Mouse (Mus musculus): ENCODE data around the gene Mtfp1. TPM values are rescaled to one million over a fixed set of nuclear protein-coding genes. Genes with fewer than 3 reads are reported as not detected.
A peak's percentile ranks its signal among the peaks of the same experiment; 100 is the strongest.

The Mtfp1 gene
- polyA plus RNA-seq (2014; fragmentation: Nextera tagmentation; extraction: Ambion mirVana): 5.7 and 6.2 TPM in 2 replicates

GRCm38 (mm10) chr11:4095171-4096053, at the start of gene Mtfp1:
TSS of gene Mtfp1 (minus strand) at chr11:4095445.
- Histone ChIP-seq H3K4me1 (replicated peaks; ENCODE audit: control insufficient read depth, insufficient read depth, low read length) (peaks cover 3% of the 10 kb centered on the region; the same call in 1 of the 2 replicates), H3K36me3 (ENCODE audit: control insufficient read depth, insufficient read depth, low read length) (no peaks in the 10 kb centered on the region), H3K9ac (ENCODE audit: low read depth, low read length) (peak within 1 kb of the TSS; percentile 56), H3K27me3 (ENCODE audit: control insufficient read depth, insufficient read depth, low read length) (no peaks in the 10 kb centered on the region), H3K27ac (ENCODE audit: low read depth, low read length) (peak within 1 kb of the TSS; percentile 59), H3K9me3 (ENCODE audit: control insufficient read depth, low read length) (no peaks in the 10 kb centered on the region), H3K4me2 (replicated peaks; ENCODE audit: low read depth, low read length) (peak within 1 kb of the TSS; percentile 68), H3K4me3 (ENCODE audit: low read depth, low read length) (peak within 1 kb of the TSS; percentile 51)
- ATAC-seq (ENCODE audit: low FRiP score): no peak
- WGBS: 10% methylated on average over 34 of the region's 34 CpGs
- peak; percentile 71 for DNase-seq (ENCODE audit: low spot score)

GRCm38 (mm10) chr11:4143281-4144062, 48.2 kb upstream of the Mtfp1 start:
- Histone ChIP-seq H3K4me2 (replicated peaks; ENCODE audit: low read depth, low read length) (no peak overlapping the region), H3K9ac (ENCODE audit: low read depth, low read length) (no peak overlapping the region), H3K36me3 (ENCODE audit: control insufficient read depth, insufficient read depth, low read length) (peaks cover 3% of the 10 kb centered on the region; the same call in 1 of the 2 replicates), H3K4me3 (ENCODE audit: low read depth, low read length) (no peak overlapping the region), H3K27ac (ENCODE audit: low read depth, low read length) (no peak overlapping the region), H3K9me3 (ENCODE audit: control insufficient read depth, low read length) (no peaks in the 10 kb centered on the region), H3K27me3 (ENCODE audit: control insufficient read depth, insufficient read depth, low read length) (no peaks in the 10 kb centered on the region), H3K4me1 (replicated peaks; ENCODE audit: control insufficient read depth, insufficient read depth, low read length) (no peaks in the 10 kb centered on the region)
- 93% methylated on average over 21 of the region's 21 CpGs for WGBS
- ATAC-seq (ENCODE audit: low FRiP score) (no peak), DNase-seq (ENCODE audit: low spot score) (no peak)

- 86% methylated on average over 4 of the region's 4 CpGs for WGBS
- H3K9me3 ChIP-seq (ENCODE audit: control insufficient read depth, low read length): no peaks in the 10 kb centered on the region
- H3K9ac ChIP-seq (ENCODE audit: low read depth, low read length): no peak overlapping the region
- H3K27me3 ChIP-seq (ENCODE audit: control insufficient read depth, insufficient read depth, low read length): no peaks in the 10 kb centered on the region
- peaks cover 5% of the 10 kb centered on the region; the same call in 1 of the 2 replicates for H3K36me3 ChIP-seq (ENCODE audit: control insufficient read depth, insufficient read depth, low read length)
- no peaks in the 10 kb centered on the region for H3K4me1 ChIP-seq (replicated peaks; ENCODE audit: control insufficient read depth, insufficient read depth, low read length)
- H3K4me2 ChIP-seq (replicated peaks; ENCODE audit: low read depth, low read length): no peak overlapping the region
- no peak for ATAC-seq (ENCODE audit: low FRiP score)
- H3K4me3 ChIP-seq (ENCODE audit: low read depth, low read length): no peak overlapping the region
- DNase-seq (ENCODE audit: low spot score): no peak
- H3K27ac ChIP-seq (ENCODE audit: low read depth, low read length): no peak overlapping the region
Observed at GRCm38 (mm10) chr11:4142352-4142751, 47.1 kb upstream of the Mtfp1 start.

- ATAC-seq (ENCODE audit: low FRiP score) (no peak), DNase-seq (ENCODE audit: low spot score) (no peak)
- Histone ChIP-seq H3K4me2 (replicated peaks; ENCODE audit: low read depth, low read length) (no peak overlapping the region), H3K27me3 (ENCODE audit: control insufficient read depth, insufficient read depth, low read length) (no peaks in the 10 kb centered on the region), H3K9ac (ENCODE audit: low read depth, low read length) (no peak overlapping the region), H3K27ac (ENCODE audit: low read depth, low read length) (no peak overlapping the region), H3K4me3 (ENCODE audit: low read depth, low read length) (no peak overlapping the region), H3K9me3 (ENCODE audit: control insufficient read depth, low read length) (no peaks in the 10 kb centered on the region), H3K4me1 (replicated peaks; ENCODE audit: control insufficient read depth, insufficient read depth, low read length) (no peaks in the 10 kb centered on the region; the same call in 1 of the 2 replicates), H3K36me3 (ENCODE audit: control insufficient read depth, insufficient read depth, low read length) (peaks cover 5% of the 10 kb centered on the region; the same call in 1 of the 2 replicates)
Observed at GRCm38 (mm10) chr11:4141505-4141904, 46.3 kb upstream of the Mtfp1 start.

GRCm38 (mm10) chr11:4138964-4139363, 43.7 kb upstream of the Mtfp1 start:
- Histone ChIP-seq H3K4me1 (replicated peaks; ENCODE audit: control insufficient read depth, insufficient read depth, low read length) (peaks cover 5% of the 10 kb centered on the region; the same call in 1 of the 2 replicates), H3K36me3 (ENCODE audit: control insufficient read depth, insufficient read depth, low read length) (peaks cover 5% of the 10 kb centered on the region; the same call in 1 of the 2 replicates), H3K9me3 (ENCODE audit: control insufficient read depth, low read length) (no peaks in the 10 kb centered on the region), H3K27ac (ENCODE audit: low read depth, low read length) (no peak overlapping the region), H3K27me3 (ENCODE audit: control insufficient read depth, insufficient read depth, low read length) (no peaks in the 10 kb centered on the region), H3K4me3 (ENCODE audit: low read depth, low read length) (no peak overlapping the region), H3K4me2 (replicated peaks; ENCODE audit: low read depth, low read length) (no peak overlapping the region), H3K9ac (ENCODE audit: low read depth, low read length) (no peak overlapping the region)
- ATAC-seq (ENCODE audit: low FRiP score) (no peak), DNase-seq (ENCODE audit: low spot score) (no peak)
- 68% methylated on average over 2 of the region's 2 CpGs for WGBS

- peak within 1 kb of the TSS; percentile 72 for H3K4me2 ChIP-seq (replicated peaks; ENCODE audit: low read depth, low read length)
- no peaks in the 10 kb centered on the region for H3K9me3 ChIP-seq (ENCODE audit: control insufficient read depth, low read length)
- WGBS: 2% methylated on average over 57 of the region's 66 CpGs
- peak; percentile 93 for ATAC-seq (ENCODE audit: low FRiP score)
- peak within 1 kb of the TSS; percentile 47 for H3K27ac ChIP-seq (ENCODE audit: low read depth, low read length)
- peak; percentile 94 for DNase-seq (ENCODE audit: low spot score)
- no peaks in the 10 kb centered on the region for H3K27me3 ChIP-seq (ENCODE audit: control insufficient read depth, insufficient read depth, low read length)
- H3K4me3 ChIP-seq (ENCODE audit: low read depth, low read length): peak within 1 kb of the TSS; percentile 64
- H3K36me3 ChIP-seq (ENCODE audit: control insufficient read depth, insufficient read depth, low read length): peaks cover 3% of the 10 kb centered on the region; the same call in 1 of the 2 replicates
- peak within 1 kb of the TSS; percentile 79 for H3K9ac ChIP-seq (ENCODE audit: low read depth, low read length)
- peaks cover 5% of the 10 kb centered on the region; the same call in 1 of the 2 replicates for H3K4me1 ChIP-seq (replicated peaks; ENCODE audit: control insufficient read depth, insufficient read depth, low read length)
Observed at GRCm38 (mm10) chr11:4134986-4135935, 40.0 kb upstream of the Mtfp1 start, which contains the start of gene Rnf215. TSS of gene Rnf215 (plus strand) at chr11:4135202.

GRCm38 (mm10) chr11:4134400-4134799, 39.2 kb upstream of the Mtfp1 start:
- Histone ChIP-seq H3K9ac (ENCODE audit: low read depth, low read length) (no peak overlapping the region), H3K27me3 (ENCODE audit: control insufficient read depth, insufficient read depth, low read length) (no peaks in the 10 kb centered on the region), H3K9me3 (ENCODE audit: control insufficient read depth, low read length) (no peaks in the 10 kb centered on the region), H3K36me3 (ENCODE audit: control insufficient read depth, insufficient read depth, low read length) (peaks cover 2% of the 10 kb centered on the region; the same call in 1 of the 2 replicates), H3K4me3 (ENCODE audit: low read depth, low read length) (no peak overlapping the region), H3K27ac (ENCODE audit: low read depth, low read length) (no peak overlapping the region), H3K4me1 (replicated peaks; ENCODE audit: control insufficient read depth, insufficient read depth, low read length) (peaks cover 5% of the 10 kb centered on the region; the same call in 1 of the 2 replicates), H3K4me2 (replicated peaks; ENCODE audit: low read depth, low read length) (no peak overlapping the region)
- WGBS: 60% methylated on average over 6 of the region's 6 CpGs
- ATAC-seq (ENCODE audit: low FRiP score) (no peak; the same call in 1 of the 2 replicates), DNase-seq (ENCODE audit: low spot score) (no peak)

GRCm38 (mm10) chr11:4133450-4133849, 38.2 kb upstream of the Mtfp1 start:
- 56% methylated on average over 3 of the region's 3 CpGs for WGBS
- H3K27me3 ChIP-seq (ENCODE audit: control insufficient read depth, insufficient read depth, low read length): no peaks in the 10 kb centered on the region

More at GRCm38 (mm10) chr11:4133450-4133849, 38.2 kb upstream of the Mtfp1 start:
- Histone ChIP-seq H3K36me3 (ENCODE audit: control insufficient read depth, insufficient read depth, low read length) (peaks cover 2% of the 10 kb centered on the region; the same call in 1 of the 2 replicates), H3K4me2 (replicated peaks; ENCODE audit: low read depth, low read length) (no peak overlapping the region), H3K4me1 (replicated peaks; ENCODE audit: control insufficient read depth, insufficient read depth, low read length) (peaks cover 5% of the 10 kb centered on the region; the same call in 1 of the 2 replicates), H3K9ac (ENCODE audit: low read depth, low read length) (no peak overlapping the region), H3K27ac (ENCODE audit: low read depth, low read length) (no peak overlapping the region), H3K9me3 (ENCODE audit: control insufficient read depth, low read length) (no peaks in the 10 kb centered on the region), H3K4me3 (ENCODE audit: low read depth, low read length) (no peak overlapping the region)
- DNase-seq (ENCODE audit: low spot score) (peak; percentile 35), ATAC-seq (ENCODE audit: low FRiP score) (no peak)

Measured in hindbrain, embryonic 11.5 days (tissue).